Mouse (Mus musculus) embryonic facial prominence, embryonic 11.5 days (tissue): ENCODE results near the gene Arl2. TPM values are rescaled to one million over a fixed set of nuclear protein-coding genes. Genes with fewer than 3 reads are reported as not detected.

Source experiments
- ATAC-seq: fragments of 200-750 bp; cut with Nextera tagmentation; replicated peaks from 2 replicates; pipeline ENCODE4 v1.8.0; 2017; ENCODE audit warnings: low read depth; ENCODE audit not compliant: insufficient number of reproducible peaks, low FRiP score, low TSS enrichment
- DNase-seq: peaks from one replicate; pipeline ENCODE4 v3.0.0-alpha.2; 2015; ENCODE audit warnings: low spot score
- H3K27ac ChIP-seq: fragments of 300-500 bp; sonication (generic); replicated peaks from 2 replicates; pipeline ENCODE4 v1.5.1; 2014; ENCODE audit warnings: mild to moderate bottlenecking, low read depth, low read length, control low read depth
- H3K27me3 ChIP-seq: fragments of 300-500 bp; sonication (generic); 2 replicates; pipeline ENCODE4 v1.6.1; 2014; ENCODE audit warnings: mild to moderate bottlenecking, low read length, moderate library complexity, mixed read lengths; ENCODE audit not compliant: control insufficient read depth, insufficient read depth
- H3K36me3 ChIP-seq: fragments of 300-500 bp; sonication (generic); replicated peaks from 2 replicates; pipeline ENCODE4 v1.6.1; 2014; ENCODE audit warnings: low read depth, mild to moderate bottlenecking, low read length, moderate library complexity, mixed read lengths; ENCODE audit not compliant: control insufficient read depth, insufficient read depth
- H3K4me1 ChIP-seq: fragments of 300-500 bp; sonication (generic); 2 replicates; pipeline ENCODE4 v1.6.1; 2014; ENCODE audit warnings: low read length, mixed read lengths; ENCODE audit not compliant: control insufficient read depth, insufficient read depth
- H3K4me2 ChIP-seq: fragments of 300-500 bp; sonication (generic); 2 replicates; pipeline ENCODE4 v1.6.1; 2014; ENCODE audit warnings: low read depth, mild to moderate bottlenecking, control low read depth, low read length, moderate library complexity
- H3K4me3 ChIP-seq: fragments of 300-500 bp; sonication (generic); 2 replicates; pipeline ENCODE4 v1.5.1; 2014; ENCODE audit warnings: low read depth, low read length, control low read depth
- H3K9ac ChIP-seq: fragments of 300-500 bp; sonication (generic); replicated peaks from 2 replicates; pipeline ENCODE4 v1.6.1; 2014; ENCODE audit warnings: mild to moderate bottlenecking, control low read depth, low read length
- H3K9me3 ChIP-seq: fragments of 300-500 bp; sonication (generic); replicated peaks from 2 replicates; pipeline ENCODE4 v1.6.1; 2016; ENCODE audit warnings: mild to moderate bottlenecking, low read length, inconsistent platforms, mixed read lengths; ENCODE audit not compliant: control insufficient read depth
- WGBS: fragments of 180-500 bp; shearing (Covaris S2); extraction: QIAGEN DNeasy Blood & Tissue Kit; methylation state at CpG from one replicate; pipeline ENCODE4 v1.1.7; 2014; 5-methylcytosine and 5-hydroxymethylcytosine counted together
- polyA plus RNA-seq: library from polyadenylated mRNA; unstranded; fragments of >200 nt; fragmentation: Nextera tagmentation; extraction: Ambion mirVana; gene quantifications from 2 replicates; pipeline ENCODE4 v1.2.1, GENCODE M21; 2014

The Arl2 gene
- polyA plus RNA-seq, 1 experiment from 2014 or later, result 72.8 TPM

GRCm38 (mm10) chr19:6113116-6113515, 28.2 kb downstream of the Arl2 start:
- Histone ChIP-seq H3K9me3 (no peaks in the 10 kb centered on the region), H3K4me2 (no peak overlapping the region), H3K4me1 (no peaks in the 10 kb centered on the region), H3K27me3 (no peaks in the 10 kb centered on the region), H3K36me3 (peaks cover 12% of the 10 kb centered on the region), H3K27ac (no peak overlapping the region), H3K9ac (no peak overlapping the region), H3K4me3 (no peak overlapping the region)
- no peak for DNase-seq
- no peak for ATAC-seq
- WGBS, result 74% methylated on average over 6 of the region's 6 CpGs

- no peak within 1 kb of the TSS for H3K27ac ChIP-seq
- 83% methylated on average over 7 of the region's 7 CpGs for WGBS
These were observed 35.8 kb downstream of the Arl2 start, which contains the start of gene Naaladl1 for GRCm38 (mm10) chr19:6105586-6105985. Naaladl1 (plus strand) TSS chr19:6105782.

GRCm38 (mm10) chr19:6104476-6104875, 36.9 kb downstream of the Arl2 start:
- DNase-seq (no peak), ATAC-seq (no peak)
- Histone ChIP-seq H3K4me3 (no peak overlapping the region), H3K36me3 (no peaks in the 10 kb centered on the region), H3K27me3 (no peaks in the 10 kb centered on the region), H3K4me2 (no peak overlapping the region), H3K27ac (no peak overlapping the region), H3K9ac (no peak overlapping the region), H3K4me1 (no peaks in the 10 kb centered on the region), H3K9me3 (no peaks in the 10 kb centered on the region)
- 72% methylated on average over 4 of the region's 4 CpGs for WGBS

More at GRCm38 (mm10) chr19:6105586-6105985, 35.8 kb downstream of the Arl2 start, which contains the start of gene Naaladl1:
- Histone ChIP-seq H3K9me3 (no peaks in the 10 kb centered on the region), H3K36me3 (no peaks in the 10 kb centered on the region), H3K9ac (no peak within 1 kb of the TSS), H3K27me3 (no peaks in the 10 kb centered on the region), H3K4me3 (no peak within 1 kb of the TSS), H3K4me1 (no peaks in the 10 kb centered on the region), H3K4me2 (no peak within 1 kb of the TSS)
- no peak for ATAC-seq
- no peak for DNase-seq

- 78% methylated on average over 6 of the region's 6 CpGs for whole genome bisulfite sequencing
- no peak overlapping the region for H3K9ac ChIP-seq
- no peaks in the 10 kb centered on the region for H3K4me1 ChIP-seq
- H3K9me3 ChIP-seq, result no peaks in the 10 kb centered on the region
- H3K36me3 ChIP-seq, result no peaks in the 10 kb centered on the region
- DNase-seq, result no peak
- no peak overlapping the region for H3K4me3 ChIP-seq
- H3K27me3 ChIP-seq, result no peaks in the 10 kb centered on the region
- no peak for ATAC-seq
- no peak overlapping the region for H3K27ac ChIP-seq
- no peak overlapping the region for H3K4me2 ChIP-seq
These were observed 39.0 kb downstream of the Arl2 start for GRCm38 (mm10) chr19:6102169-6102853.

GRCm38 (mm10) chr19:6101186-6101585, 40.2 kb downstream of the Arl2 start:
- DNase-seq (peak; percentile 56), ATAC-seq (no peak)
- H3K27ac ChIP-seq, result no peak overlapping the region
- no peaks in the 10 kb centered on the region for H3K4me1 ChIP-seq
- H3K9ac ChIP-seq, result no peak overlapping the region
- H3K27me3 ChIP-seq, result no peaks in the 10 kb centered on the region
- H3K9me3 ChIP-seq, result no peaks in the 10 kb centered on the region
- no peak overlapping the region for H3K4me2 ChIP-seq
- H3K4me3 ChIP-seq, result no peak overlapping the region
- no peaks in the 10 kb centered on the region for H3K36me3 ChIP-seq
- WGBS, result 21% methylated on average over 6 of the region's 6 CpGs

GRCm38 (mm10) chr19:6097847-6098246, 43.5 kb downstream of the Arl2 start:
- H3K27ac ChIP-seq, result no peak overlapping the region
- H3K36me3 ChIP-seq, result peaks cover 2% of the 10 kb centered on the region
- ATAC-seq, result no peak
- no peak overlapping the region for H3K4me3 ChIP-seq
- no peaks in the 10 kb centered on the region for H3K9me3 ChIP-seq
- WGBS, result 88% methylated on average over 3 of the region's 3 CpGs
- H3K27me3 ChIP-seq, result no peaks in the 10 kb centered on the region
- no peaks in the 10 kb centered on the region for H3K4me1 ChIP-seq
- H3K4me2 ChIP-seq, result no peak overlapping the region
- DNase-seq, result no peak
- H3K9ac ChIP-seq, result no peak overlapping the region

- no peak for DNase-seq
- 92% methylated on average over 7 of the region's 7 CpGs for WGBS
- Histone ChIP-seq H3K4me1 (no peaks in the 10 kb centered on the region), H3K9me3 (no peaks in the 10 kb centered on the region), H3K27me3 (no peaks in the 10 kb centered on the region), H3K36me3 (peaks cover 2% of the 10 kb centered on the region), H3K4me3 (no peak within 1 kb of the TSS), H3K9ac (no peak within 1 kb of the TSS), H3K27ac (no peak within 1 kb of the TSS), H3K4me2 (no peak within 1 kb of the TSS)
- no peak for ATAC-seq
These were observed 47.2 kb downstream of the Arl2 start, which contains the start of gene AC131692.1 for GRCm38 (mm10) chr19:6094119-6094518. AC131692.1 (plus strand) TSS chr19:6094419.

- no peaks in the 10 kb centered on the region for H3K9me3 ChIP-seq
- DNase-seq (no peak), ATAC-seq (no peak)
- H3K4me1 ChIP-seq, result no peaks in the 10 kb centered on the region
- H3K27me3 ChIP-seq, result no peaks in the 10 kb centered on the region
- H3K4me3 ChIP-seq, result no peak overlapping the region
- no peak overlapping the region for H3K9ac ChIP-seq
- H3K36me3 ChIP-seq, result peaks cover 3% of the 10 kb centered on the region
- no peak overlapping the region for H3K4me2 ChIP-seq
- 93% methylated on average over 13 of the region's 13 CpGs for WGBS
- no peak overlapping the region for H3K27ac ChIP-seq
These were observed 52.5 kb downstream of the Arl2 start for GRCm38 (mm10) chr19:6088841-6089240.
